Mouse (Mus musculus): ENCODE results near the gene Psmd8.
"Not testable (repeated sequence)": the region's sequence is repeated elsewhere in the genome, so short reads cannot be mapped to it uniquely, and the experiment has no call there.

The Psmd8 gene

GRCm38 (mm10) chr7:29180077-29180853, at the start of gene Psmd8:
Psmd8 (minus strand) TSS chr7:29180701.
- peak; percentile 99 for DNase-seq (ENCODE audit: extremely low read depth, insufficient read length, low spot score)

- DNase-seq (ENCODE audit: extremely low read depth, insufficient read length, low spot score) = no peak
Measured at GRCm38 (mm10) chr7:29228202-29228601, 47.7 kb upstream of the Psmd8 start.

DNA sequence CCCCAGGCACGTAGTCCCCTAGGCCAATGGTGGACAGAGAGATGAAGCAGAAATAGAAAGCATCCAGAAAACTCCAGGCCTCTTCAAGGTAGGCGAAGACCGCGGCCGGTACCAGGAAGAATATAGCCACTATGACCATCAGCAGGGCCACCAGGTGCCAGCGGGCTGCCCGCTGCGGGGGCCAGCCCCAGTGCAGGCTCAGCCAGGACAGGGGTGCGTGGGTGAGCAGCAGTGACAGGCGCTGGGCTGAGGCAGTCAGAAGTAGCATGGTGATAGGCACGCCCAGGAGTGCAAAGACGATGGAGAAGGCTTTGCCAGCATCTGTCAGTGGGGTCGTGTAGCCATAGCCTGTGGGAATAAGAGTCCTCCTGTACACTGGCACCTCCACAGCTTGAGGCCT, 45.0 kb upstream of the Psmd8 start:
- no peak for DNase-seq (ENCODE audit: extremely low read depth, insufficient read length, low spot score)

DNA sequence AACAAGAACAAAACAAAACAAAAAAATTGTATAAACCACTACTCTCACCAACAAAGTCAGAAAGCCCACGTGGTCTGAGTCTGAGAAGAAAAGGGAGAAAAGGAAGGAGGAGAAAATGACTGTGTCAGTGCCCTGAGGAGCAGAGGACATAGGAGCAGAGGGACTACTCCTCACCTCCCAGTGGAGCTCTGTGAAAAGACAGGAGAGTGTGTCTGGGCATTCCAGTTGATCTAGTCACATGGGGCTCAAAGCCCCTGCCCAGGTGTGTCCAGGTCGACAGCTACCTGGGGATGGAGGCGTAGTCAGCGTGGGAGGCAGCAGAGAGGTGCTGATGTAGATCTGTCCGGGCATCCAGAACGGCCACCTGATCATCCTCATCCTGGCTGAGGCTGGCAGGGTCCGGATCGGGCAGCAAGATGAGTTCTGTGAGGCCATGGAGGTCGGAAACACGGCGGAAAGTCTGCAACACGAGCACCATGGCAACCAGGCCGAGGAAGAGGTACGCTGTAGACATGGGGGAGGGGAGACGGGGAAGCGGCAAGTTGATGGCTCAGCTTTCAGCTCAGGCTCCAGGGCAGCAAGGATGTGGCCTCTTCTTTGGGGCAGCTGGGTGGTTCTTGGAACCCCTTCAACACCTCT, 44.4 kb upstream of the Psmd8 start:
- DNase-seq (ENCODE audit: extremely low read depth, insufficient read length, low spot score) = no peak

GRCm38 (mm10) chr7:29214846-29215245, 34.3 kb upstream of the Psmd8 start:
- no peak for DNase-seq (ENCODE audit: extremely low read depth, insufficient read length, low spot score)

DNA sequence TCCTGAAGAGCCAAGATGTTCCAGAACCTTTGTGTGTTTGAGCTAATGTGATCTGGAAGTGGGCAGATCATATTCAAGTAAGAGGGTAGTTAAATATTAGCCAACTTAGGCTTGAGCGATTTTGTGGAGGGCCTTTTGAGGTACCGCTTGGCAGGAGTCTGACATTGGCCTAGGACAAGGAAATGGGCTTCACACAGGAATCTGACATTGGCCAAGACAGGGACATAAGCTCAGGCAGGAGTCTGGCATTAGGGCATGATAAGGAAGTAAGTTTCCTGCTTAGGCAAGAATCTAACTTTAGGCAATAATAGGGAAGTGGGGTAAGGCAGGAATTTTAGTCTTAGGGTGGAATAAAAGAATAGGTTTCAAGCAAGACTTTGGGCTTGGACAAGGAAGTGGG, 33.7 kb upstream of the Psmd8 start:
- DNase-seq (ENCODE audit: extremely low read depth, insufficient read length, low spot score) = no peak

GRCm38 (mm10) chr7:29213675-29214082, 33.2 kb upstream of the Psmd8 start, which contains the start of gene Catsperg1:
Catsperg1 (minus strand) TSS chr7:29214035.
- DNase-seq (ENCODE audit: extremely low read depth, insufficient read length, low spot score) = no peak

GRCm38 (mm10) chr7:29212775-29213560, 32.5 kb upstream of the Psmd8 start:
- not testable (repeated sequence) for DNase-seq (ENCODE audit: extremely low read depth, insufficient read length, low spot score)

GRCm38 (mm10) chr7:29212199-29212765, 31.8 kb upstream of the Psmd8 start:
- no peak for DNase-seq (ENCODE audit: extremely low read depth, insufficient read length, low spot score)

- peak; percentile 95 for DNase-seq (ENCODE audit: extremely low read depth, insufficient read length, low spot score)
Measured at GRCm38 (mm10) chr7:29211415-29212198, 31.1 kb upstream of the Psmd8 start.

- DNase-seq (ENCODE audit: extremely low read depth, insufficient read length, low spot score) = peak; percentile 54
Measured at GRCm38 (mm10) chr7:29211013-29211412, 30.5 kb upstream of the Psmd8 start.

- no peak for DNase-seq (ENCODE audit: extremely low read depth, insufficient read length, low spot score)
Measured at GRCm38 (mm10) chr7:29202577-29202976, 22.1 kb upstream of the Psmd8 start.

GRCm38 (mm10) chr7:29194230-29194629, 13.7 kb upstream of the Psmd8 start:
- DNase-seq (ENCODE audit: extremely low read depth, insufficient read length, low spot score) = not testable (repeated sequence)

DNA sequence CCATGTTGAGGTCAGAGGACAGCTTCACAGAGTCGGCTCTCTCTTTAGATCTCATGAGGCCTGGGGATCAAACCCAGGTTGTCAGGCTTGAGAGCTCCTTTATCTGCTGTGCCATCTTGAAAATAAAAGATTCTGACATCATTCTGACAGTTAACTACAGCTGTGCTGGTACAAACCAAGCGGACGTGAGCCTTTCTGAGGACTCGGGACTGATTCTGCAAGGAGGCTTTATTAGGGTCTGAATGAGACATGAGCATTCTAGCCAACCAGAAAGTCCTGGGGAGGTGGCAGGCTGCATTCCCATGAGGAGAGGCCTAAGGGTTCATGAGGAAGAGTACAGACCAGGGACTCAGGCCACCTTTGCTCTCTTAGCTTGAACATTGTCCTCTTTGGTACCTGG, 822 bp upstream of the Psmd8 start:
- DNase-seq (ENCODE audit: extremely low read depth, insufficient read length, low spot score) = not testable (repeated sequence)

DNA sequence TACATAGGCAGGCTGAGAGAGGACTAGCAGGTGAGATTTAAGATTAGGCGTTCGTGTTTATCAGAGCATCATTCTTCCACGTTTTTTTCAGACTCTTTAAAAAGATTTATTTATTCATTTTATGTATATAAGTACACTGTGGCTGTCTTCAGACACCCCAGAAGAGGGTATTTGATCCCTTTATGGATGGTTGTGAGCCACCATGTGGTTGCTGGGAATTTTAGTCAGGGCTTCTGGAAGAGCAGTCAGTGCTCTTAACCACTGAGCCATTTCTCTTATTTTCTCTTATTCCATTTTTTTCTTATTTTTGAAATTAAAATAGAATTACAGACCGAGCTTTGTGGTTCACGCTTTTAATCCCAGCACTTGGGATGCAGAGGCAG, 344 bp upstream of the Psmd8 start:
- no peak for DNase-seq (ENCODE audit: extremely low read depth, insufficient read length, low spot score)

DNA sequence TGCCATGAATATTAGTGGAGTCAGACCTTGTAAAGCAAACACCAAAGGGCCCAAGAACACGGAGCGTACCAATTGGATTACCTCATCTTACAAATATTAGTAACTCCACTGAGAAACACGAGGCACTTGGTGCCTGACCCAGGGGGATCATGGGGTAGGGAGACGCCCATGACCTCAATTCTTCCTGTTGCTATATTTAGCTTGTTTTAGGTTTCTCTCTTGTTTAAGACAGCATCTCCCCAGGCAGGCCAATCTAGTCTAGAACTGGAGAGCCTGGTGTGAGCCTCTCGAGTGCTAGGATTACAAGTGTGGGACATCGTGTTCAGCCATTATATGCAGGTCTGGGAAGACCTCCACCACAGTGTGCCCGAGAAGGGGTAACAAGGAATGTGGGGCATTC, 1.2 kb downstream of the Psmd8 start:
- peak; percentile 54 for DNase-seq (ENCODE audit: extremely low read depth, insufficient read length, low spot score)

DNA sequence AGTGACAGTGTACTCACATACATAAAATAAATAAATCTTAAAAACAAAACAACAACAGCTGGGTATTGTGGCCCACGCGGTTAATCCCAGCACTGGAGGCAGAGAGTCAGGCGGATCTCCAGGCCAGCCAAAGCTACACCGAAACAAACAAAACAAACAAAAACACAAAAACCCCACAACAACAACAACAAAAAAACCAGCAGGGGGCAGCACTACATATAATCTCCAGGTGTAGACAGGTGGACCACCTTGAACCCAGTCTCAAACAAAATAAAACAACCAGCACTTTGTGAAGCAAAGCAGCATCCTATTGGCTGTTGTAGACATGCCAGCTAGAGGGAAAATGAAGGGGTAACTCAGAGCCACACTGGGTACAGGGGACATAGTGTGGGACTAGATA, 2.4 kb downstream of the Psmd8 start:
- DNase-seq (ENCODE audit: extremely low read depth, insufficient read length, low spot score) = no peak

GRCm38 (mm10) chr7:29172390-29173016, 8.0 kb downstream of the Psmd8 start:
- DNase-seq (ENCODE audit: extremely low read depth, insufficient read length, low spot score) = peak; percentile 28

GRCm38 (mm10) chr7:29171562-29172097, 8.9 kb downstream of the Psmd8 start:
- DNase-seq (ENCODE audit: extremely low read depth, insufficient read length, low spot score) = peak; percentile 28

All from 3134 (cell line).